Mouse (Mus musculus) gastrocnemius, postnatal 10 days (tissue): Measurements from ENCODE around the gene Kif20b. TPM values are rescaled to one million over a fixed set of nuclear protein-coding genes. Genes with fewer than 3 reads are reported as not detected.

Source experiments
- DNase-seq: peaks from one replicate; pipeline ENCODE4 v3.0.0; 2021; ENCODE audit warnings: mixed read lengths
- microRNA-seq, 2 experiments: library from miRNA; unstranded; fragments of <30 nt; microRNA quantifications; one replicate each; pipeline ENCODE4 v1.2.0; 2021
- total RNA-seq, 2 experiments: library from RNA; stranded (reverse); gene quantifications; 2 replicates each; pipeline ENCODE4 v1.2.3; 2021

Gene Kif20b
- total RNA-seq, 2 experiments from 2014 or later, result 5.8 to 8.0 TPM

DNA sequence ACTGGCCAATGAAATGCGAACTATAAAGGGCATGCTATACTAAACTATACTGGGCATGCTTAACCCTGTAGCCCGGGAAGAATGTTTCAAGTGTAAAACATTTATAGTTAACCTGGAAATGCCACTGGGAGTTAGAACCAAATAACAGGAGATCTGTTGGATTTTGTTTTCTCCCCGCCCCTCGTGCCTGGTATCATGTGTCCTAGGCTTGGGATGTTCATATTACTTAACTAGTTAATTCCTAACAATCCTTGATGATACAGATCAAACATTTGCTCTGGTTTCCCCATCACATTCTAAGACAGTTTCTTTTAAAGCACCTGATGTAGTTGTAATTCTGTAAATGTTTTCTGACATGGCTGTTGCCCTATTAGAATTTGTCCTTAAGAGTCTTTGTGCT, 2.1 kb upstream of the Kif20b start:
- DNase-seq, result no peak

DNA sequence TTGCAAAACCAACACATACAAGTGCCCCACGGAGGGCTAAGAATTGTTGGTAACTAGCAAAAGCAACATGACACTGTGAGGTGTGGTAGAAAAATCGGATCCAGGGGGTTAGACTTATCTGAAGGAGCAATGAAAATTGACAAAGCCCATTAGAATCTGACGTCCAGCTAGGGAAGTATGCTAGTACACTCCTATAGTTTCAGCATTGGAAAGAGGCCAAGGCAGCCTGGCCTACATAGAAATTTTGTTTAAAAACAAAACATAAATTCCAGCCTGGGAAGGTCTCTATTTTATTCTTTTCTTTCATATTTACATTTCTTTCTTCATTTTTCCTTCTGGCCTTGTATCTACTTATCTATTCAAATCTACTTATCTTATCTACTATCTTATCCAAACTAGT, 1.6 kb upstream of the Kif20b start:
- no peak for DNase-seq

DNA sequence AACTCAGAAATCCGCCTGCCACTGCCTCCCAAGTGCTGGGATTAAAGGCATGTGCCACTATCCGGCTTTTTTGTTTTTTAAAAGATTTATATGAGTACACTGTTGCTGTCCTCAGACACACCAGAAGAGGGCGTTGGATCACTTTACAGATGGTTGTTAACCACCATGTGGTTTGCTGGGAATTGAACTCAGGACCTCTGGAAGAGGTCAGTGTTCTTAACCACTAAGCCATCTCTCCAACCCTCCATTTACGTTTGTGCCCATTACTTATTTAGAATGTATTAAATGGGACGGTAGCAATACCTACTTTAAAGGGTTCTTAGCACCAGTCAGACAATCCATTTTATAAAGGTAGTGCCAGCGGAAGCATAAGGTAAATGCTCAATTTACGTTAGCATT, 909 bp upstream of the Kif20b start:
- no peak for DNase-seq

DNA sequence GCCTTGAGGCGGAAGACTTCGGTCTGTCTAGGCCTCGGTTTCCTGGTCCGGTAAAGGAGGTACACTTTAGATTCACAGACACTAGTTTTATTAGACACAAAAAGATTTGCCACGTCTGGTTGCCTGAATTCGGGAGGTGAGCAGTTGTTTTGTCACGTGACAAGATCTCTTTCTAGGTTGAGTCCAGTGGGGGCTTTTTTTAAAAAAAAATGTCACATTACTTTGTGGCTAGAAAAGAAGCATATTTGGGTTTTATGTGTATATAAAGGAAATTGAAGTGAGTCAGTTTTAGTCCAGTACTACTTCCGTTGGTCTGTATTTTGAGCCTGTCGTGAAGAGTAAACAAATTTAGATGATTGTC, 422 bp downstream of the Kif20b start:
- no peak for DNase-seq

DNA sequence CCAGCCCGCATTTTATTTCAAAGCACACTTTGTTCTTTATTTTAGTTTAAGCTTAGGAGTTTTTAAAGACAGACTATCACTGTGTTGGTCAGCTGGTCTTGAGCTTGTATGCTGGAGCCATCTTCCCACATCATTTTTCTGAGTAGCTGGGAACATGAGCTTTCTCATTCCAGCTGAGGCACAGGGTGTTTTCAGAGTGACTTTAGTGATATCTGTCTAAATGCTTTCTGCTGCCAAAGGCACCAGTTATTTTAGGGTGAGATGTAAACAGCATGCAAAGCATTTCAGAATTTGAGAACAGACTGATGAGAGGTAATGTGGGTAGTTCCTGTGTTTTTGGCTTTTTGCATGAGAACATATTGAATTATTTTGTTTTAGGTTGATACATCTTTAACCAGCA, 25.0 kb downstream of the Kif20b start:
- no peak for DNase-seq

DNA sequence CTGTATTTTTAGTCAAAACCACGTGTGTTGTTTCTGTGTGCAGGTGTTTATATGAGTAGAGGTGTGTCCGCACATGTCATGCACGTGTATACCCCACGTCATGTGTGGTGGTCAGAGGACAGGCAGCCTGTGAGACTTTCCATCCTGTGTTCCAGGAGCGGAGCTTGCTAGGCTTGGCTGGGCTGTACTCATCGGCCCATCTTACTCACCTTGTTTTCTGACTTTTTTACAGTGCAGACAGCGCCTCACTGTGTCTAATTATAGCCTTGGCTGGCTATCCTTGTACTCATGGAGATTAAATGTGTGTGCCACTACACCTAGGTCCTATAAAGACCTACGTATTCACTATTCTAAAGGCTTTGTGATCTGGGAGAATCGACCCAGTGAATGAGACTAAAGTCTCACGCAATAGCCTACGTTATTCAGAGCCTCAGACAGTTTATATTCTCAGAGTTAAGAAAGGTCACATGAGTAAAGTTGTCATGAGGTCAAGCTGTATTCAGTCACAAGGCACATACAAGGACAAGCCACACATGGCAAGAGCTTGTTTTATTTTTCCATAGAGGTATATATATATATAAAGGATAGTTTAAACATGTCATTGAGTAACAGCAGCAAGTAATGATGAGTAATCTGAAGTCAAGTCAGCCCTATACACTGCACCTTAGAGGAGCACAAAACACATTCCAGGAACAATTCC, 31.8 kb downstream of the Kif20b start:
- DNase-seq, result no peak

DNA sequence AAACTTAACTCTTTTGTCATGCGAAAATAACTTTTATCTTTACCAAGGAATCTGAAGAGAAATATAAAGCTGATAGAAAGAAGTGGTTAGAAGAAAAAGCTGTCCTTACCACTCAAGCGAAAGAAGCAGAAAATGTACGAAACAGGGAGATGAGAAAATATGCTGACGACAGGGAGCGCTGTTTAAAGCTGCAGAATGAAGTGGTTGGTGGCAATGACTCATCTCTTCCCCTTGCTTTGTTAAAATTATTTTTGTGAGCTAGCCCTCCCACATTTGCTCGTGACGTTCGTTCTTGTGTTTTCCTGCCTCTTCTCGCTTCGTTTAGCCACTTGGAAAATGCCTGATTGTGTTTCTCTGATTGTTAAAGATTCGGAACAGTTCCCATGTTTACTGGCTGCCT, 37.2 kb downstream of the Kif20b start:
- no peak for DNase-seq

DNA sequence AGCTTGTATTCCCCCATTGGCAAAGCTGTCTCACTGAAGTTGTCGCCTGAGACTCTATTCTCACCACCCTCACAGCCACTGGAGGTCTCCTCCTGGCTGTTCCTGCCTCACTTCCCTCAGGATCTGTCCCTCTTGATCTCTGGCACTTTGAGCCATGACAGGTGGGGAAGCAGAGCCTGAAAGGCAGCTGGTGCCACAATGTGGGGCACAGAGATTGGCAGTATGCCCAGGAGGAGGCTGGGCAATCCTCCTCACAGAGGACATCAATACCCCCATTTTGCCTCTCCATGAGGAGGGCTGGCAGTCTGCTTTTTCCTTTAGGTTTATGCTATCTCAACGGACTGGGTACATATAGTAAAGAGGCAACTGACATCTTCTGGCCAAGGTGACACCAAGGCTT, 62.6 kb downstream of the Kif20b start:
- DNase-seq, result peak; percentile 7

DNA sequence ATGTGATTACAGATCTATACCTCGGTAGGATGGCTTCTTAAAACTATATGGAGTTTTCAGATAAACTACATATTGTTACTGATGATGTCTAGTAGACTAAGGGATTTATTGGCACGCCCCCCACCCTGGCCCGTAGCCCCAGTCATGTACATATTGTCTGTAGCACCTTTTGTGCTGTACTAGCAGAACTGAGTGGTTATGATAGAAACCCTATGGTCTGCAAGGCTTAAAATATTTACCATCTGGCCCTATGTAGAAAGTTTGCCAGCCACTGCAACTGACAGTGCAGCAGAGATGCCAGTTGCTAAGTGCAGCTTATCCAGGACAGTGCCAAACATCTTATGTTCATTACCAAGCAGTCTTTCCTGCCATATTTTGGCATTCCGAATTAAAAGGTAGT, 68.3 kb downstream of the Kif20b start:
- no peak for DNase-seq

DNA sequence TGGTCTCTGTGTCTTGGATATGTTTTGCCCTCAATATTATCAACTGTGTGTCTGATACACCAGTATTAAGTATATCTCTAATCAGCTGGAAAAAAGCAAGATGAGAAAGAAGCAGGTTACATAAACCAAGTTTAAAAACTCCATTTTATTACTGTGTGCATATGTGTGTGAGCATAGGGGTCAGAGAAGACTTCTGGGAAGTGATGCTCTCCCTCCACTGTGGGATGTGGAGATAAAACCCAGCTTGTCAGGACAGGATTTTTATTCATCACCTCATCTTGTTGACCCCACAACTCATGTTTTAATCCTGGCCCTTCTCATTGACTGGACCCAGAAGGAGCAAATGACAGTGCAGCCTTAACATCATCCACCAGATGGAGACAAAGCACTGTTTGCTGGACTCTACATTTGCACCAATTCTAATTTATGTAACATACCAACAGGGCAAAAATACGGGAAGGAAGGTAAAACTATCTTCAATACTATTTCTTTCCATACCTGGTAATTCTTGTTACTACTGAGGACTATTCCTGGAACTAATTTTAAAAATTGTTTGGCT, 70.9 kb downstream of the Kif20b start:
- DNase-seq, result peak; percentile 15

DNA sequence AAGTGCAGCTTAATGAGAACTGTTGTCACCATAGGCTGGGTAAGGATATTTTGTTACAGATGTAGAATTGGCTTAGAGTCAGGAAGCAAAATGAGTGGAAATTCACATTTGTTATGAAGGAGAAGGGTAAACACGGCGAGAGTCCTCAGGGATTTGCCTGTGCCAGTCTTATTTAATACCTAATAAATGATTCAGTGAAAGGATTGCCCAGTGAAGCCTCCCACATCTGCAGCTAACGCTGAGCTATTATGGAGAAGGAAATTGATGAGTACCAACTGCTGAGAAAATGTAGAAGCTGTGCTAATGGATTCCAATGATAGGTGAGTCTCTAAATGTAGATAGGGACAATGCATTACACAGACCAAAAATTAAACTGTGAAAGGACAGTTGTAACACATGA, 92.9 kb downstream of the Kif20b start:
- DNase-seq, result no peak

DNA sequence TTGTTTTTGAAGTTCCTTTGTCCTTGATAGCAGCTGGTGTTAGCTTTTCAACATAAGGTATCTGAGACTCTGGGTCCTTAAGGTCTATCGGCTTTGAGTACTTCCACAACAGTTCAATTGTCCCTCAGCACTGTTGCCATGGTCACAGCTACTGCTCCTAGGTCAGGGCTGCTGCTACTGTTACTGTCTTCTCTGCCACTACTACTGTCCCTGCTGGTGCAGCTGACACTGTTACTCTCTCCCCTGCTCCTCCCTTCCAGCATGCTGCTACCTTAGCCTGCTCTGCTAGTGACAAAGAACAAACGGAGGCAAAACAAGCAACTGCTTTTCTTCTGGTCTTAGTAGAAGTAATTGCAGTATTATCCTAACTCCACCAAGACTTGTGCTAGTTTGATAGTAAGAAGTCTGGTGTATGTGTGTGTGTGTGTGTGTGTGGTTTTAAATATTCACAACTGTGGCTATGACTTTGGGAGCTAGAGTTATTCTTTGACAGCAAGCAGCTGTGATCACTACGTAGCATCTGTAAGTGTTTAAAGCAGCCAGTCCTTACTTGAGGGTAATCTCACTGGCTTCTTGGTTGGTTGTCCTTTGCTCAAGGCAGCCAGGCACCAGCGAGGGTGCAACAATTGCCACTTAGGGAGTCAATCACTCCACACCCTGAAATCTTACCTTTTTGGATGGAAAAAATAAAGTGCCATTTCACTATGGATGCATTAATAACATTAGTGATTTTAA, 95.5 kb downstream of the Kif20b start:
- DNase-seq, result no peak

DNA sequence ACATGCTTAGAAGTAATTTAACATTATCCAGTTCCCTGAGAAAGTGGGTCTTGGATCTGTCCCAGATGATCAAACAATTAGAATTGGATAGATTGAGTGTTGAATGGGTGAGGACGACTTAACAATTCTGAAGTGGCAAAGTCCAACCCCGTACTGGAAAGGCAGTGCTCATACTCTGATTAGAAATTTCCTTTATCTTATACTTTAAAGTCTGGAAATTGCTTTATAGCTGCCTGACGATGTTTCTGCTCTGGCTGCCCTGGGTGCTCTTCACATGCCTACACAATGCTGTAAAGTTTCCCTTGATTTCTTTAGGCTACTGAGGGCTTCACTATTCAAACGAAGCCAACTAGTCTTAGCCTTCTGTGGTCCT, 96.0 kb downstream of the Kif20b start:
- DNase-seq, result no peak

Small RNA genes lying within 50 kb of the gene (microRNA-seq; reads per million reads assigned to microRNA genes)
- gene Mir1950, result 0.25 to 0.64 reads per million in 2 experiments

Other genes starting within 250 kb of the Kif20b start
- gene Slc16a12, start 175.1 kb upstream of the Kif20b start, total RNA-seq, result 1 to 10 TPM; 1.5 to 2.1 TPM
- 1 to 10 TPM; 8.8 to 9.3 TPM for gene Pank1, start 42.9 kb upstream of the Kif20b start, total RNA-seq